Mouse (Mus musculus) liver, postnatal 0 days (tissue): Measurements from ENCODE around the gene Guk1.

ENCODE experiments used
- CTCF ChIP-seq: sonication (generic); IDR thresholded peaks from 2 replicates; pipeline ENCODE4 v1.5.1; 2016; ENCODE audit warnings: antibody characterized with exemption, low read depth
- EP300 ChIP-seq: IDR thresholded peaks from 2 replicates; pipeline ENCODE4 v1.6.1; 2016; ENCODE audit warnings: antibody characterized with exemption, low read depth, mild to moderate bottlenecking

- TF ChIP-seq CTCF (no peak), EP300 (no peak)
These were observed 16.3 kb upstream of the Guk1 start, which contains the start of gene 2310033P09Rik for GRCm38 (mm10) chr11:59208153-59208831.
